Mouse (Mus musculus): ENCODE measurements around the gene Tac4. TPM values are rescaled to one million over a fixed set of nuclear protein-coding genes. Genes with fewer than 3 reads are reported as not detected.

Tac4 gene
- total and polyA plus RNA-seq, 3 experiments: 0.07 to 0.39 TPM; not detected in 1

DNA sequence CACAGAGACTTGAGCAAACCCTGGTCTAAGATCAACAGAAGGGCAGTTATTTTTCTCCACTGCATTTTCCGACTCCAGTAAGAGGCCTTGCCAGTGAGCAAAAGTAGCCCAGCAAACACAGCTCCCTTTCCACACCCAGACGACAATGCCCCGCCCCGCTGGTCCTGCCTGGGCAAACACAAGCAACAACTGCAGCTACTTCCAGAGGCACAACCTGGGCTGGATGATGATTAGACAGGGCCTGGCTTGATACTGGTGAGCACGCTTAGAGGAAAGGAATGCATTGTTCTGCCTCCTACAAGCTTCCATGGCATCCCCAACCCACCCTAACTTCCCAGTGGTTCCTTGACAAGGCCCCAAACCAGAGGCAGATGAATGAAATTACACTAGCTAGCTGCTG, 12.3 kb downstream of the Tac4 start:
- peaks cover 0 to 37% of the 10 kb centered on the region in 2 experiments; a peak in 2 of 4 replicates for H3K36me3 ChIP-seq (ENCODE audit: control insufficient read depth in 1 of 2, insufficient read depth in 2 of 2, low read length in 2 of 2)
- no peak for DNase-seq (ENCODE audit: low read depth, low spot score)
- no peaks in the 10 kb centered on the region for H3K9me3 ChIP-seq (replicated peaks; ENCODE audit: insufficient read depth, low read length)
- no peak overlapping the region for H3K4me3 ChIP-seq (ENCODE audit: control insufficient read depth in 1 of 2, insufficient read depth in 1 of 2, low read depth in 2 of 2, low read length in 2 of 2)
- TF ChIP-seq EP300 (IDR thresholded peaks at IDR 0.05; ENCODE audit: low read depth in 1 of 2, low read length in 2 of 2) (no peak), ZKSCAN1 (IDR thresholded peaks at IDR 0.05; ENCODE audit: low read depth, low read length) (no peak), UBTF (IDR thresholded peaks at IDR 0.05; ENCODE audit: borderline replicate concordance, insufficient read depth, low read depth, low read length) (no peak), NELFE (IDR thresholded peaks at IDR 0.05; ENCODE audit: low read depth, low read length) (no peak), CHD1 (IDR thresholded peaks at IDR 0.05; ENCODE audit: low read depth, low read length) (no peak), CTCF (IDR thresholded peaks at IDR 0.05 in 2 of 3, conservative IDR thresholded peaks at IDR 0.05 in 1 of 3; ENCODE audit: control insufficient read depth in 1 of 3, insufficient read depth in 1 of 3, low read depth in 2 of 3, low read length in 3 of 3, poor library complexity in 1 of 3, severe bottlenecking in 1 of 3) (no peak), ZC3H11A (IDR thresholded peaks at IDR 0.05; ENCODE audit: low read depth, low read length) (no peak), SIN3A (IDR thresholded peaks at IDR 0.05; ENCODE audit: low read length) (no peak)
- no peaks in the 10 kb centered on the region for H3K27me3 ChIP-seq (ENCODE audit: control insufficient read depth in 1 of 2, insufficient read depth in 2 of 2, low read length in 2 of 2)
- H3K4me1 ChIP-seq (ENCODE audit: control insufficient read depth in 1 of 2, insufficient read depth in 2 of 2, low read length in 2 of 2): no peaks in the 10 kb centered on the region
- no peak overlapping the region for H3K27ac ChIP-seq (ENCODE audit: control insufficient read depth, low read depth, low read length)
- no peaks in the 10 kb centered on the region for H3K79me2 ChIP-seq (ENCODE audit: control insufficient read depth, insufficient read depth, low read length, poor library complexity)
- no peak overlapping the region for H3K9ac ChIP-seq (ENCODE audit: control insufficient read depth, low read depth, low read length, poor library complexity, severe bottlenecking)

DNA sequence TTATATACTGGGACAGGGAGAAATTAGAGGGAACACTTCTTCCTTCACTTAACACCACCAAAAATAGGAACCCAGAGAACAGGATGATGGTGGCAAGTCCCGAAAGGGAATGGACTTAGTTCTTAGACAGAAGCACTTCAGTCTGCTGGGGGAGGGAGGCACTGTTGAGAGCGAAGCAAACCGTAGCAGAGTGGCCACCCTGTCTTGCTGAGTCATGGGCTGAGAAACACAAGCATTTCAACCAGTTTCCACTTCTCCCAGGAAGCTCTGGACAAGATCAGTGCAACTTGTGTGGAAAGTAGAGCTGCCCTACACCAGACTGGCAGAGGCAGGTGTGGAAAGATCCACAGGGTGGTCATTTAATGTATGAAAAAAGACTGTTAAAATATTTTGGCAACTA, 13.3 kb downstream of the Tac4 start:
- DNase-seq (ENCODE audit: low read depth, low spot score): no peak
- Histone ChIP-seq H3K4me1 (ENCODE audit: control insufficient read depth in 1 of 2, insufficient read depth in 2 of 2, low read length in 2 of 2) (no peaks in the 10 kb centered on the region), H3K27me3 (ENCODE audit: control insufficient read depth in 1 of 2, insufficient read depth in 2 of 2, low read length in 2 of 2) (no peaks in the 10 kb centered on the region), H3K9ac (ENCODE audit: control insufficient read depth, low read depth, low read length, poor library complexity, severe bottlenecking) (no peak overlapping the region), H3K4me3 (ENCODE audit: control insufficient read depth in 1 of 2, insufficient read depth in 1 of 2, low read depth in 2 of 2, low read length in 2 of 2) (no peak overlapping the region), H3K27ac (ENCODE audit: control insufficient read depth, low read depth, low read length) (no peak overlapping the region), H3K36me3 (ENCODE audit: control insufficient read depth in 1 of 2, insufficient read depth in 2 of 2, low read length in 2 of 2) (peaks cover 0 to 42% of the 10 kb centered on the region in 2 experiments; a peak in 2 of 4 replicates), H3K9me3 (replicated peaks; ENCODE audit: insufficient read depth, low read length) (no peaks in the 10 kb centered on the region), H3K79me2 (ENCODE audit: control insufficient read depth, insufficient read depth, low read length, poor library complexity) (no peaks in the 10 kb centered on the region)
- TF ChIP-seq E2F4 (IDR thresholded peaks at IDR 0.05; ENCODE audit: borderline replicate concordance, low read depth, low read length): no peak
- no peak for TF ChIP-seq HCFC1 (IDR thresholded peaks at IDR 0.05; ENCODE audit: low read depth, low read length)
- no peak for TF ChIP-seq TCF12 (IDR thresholded peaks at IDR 0.05; ENCODE audit: low read depth, low read length)
- TF ChIP-seq ZMIZ1 (IDR thresholded peaks at IDR 0.05; ENCODE audit: low read depth, low read length): no peak
- TF ChIP-seq ZKSCAN1 (IDR thresholded peaks at IDR 0.05; ENCODE audit: low read depth, low read length): no peak
- TF ChIP-seq CTCF (IDR thresholded peaks at IDR 0.05 in 2 of 3, conservative IDR thresholded peaks at IDR 0.05 in 1 of 3; ENCODE audit: control insufficient read depth in 1 of 3, insufficient read depth in 1 of 3, low read depth in 2 of 3, low read length in 3 of 3, poor library complexity in 1 of 3, severe bottlenecking in 1 of 3): no peak
- TF ChIP-seq SIN3A (IDR thresholded peaks at IDR 0.05; ENCODE audit: low read length): no peak
- no peak for TF ChIP-seq POLR2AphosphoS5 (IDR thresholded peaks at IDR 0.05; ENCODE audit: borderline replicate concordance, low read depth, low read length)
- TF ChIP-seq MAX (IDR thresholded peaks at IDR 0.05; ENCODE audit: low read length): no peak
- no peak for TF ChIP-seq MXI1 (IDR thresholded peaks at IDR 0.05; ENCODE audit: low read depth, low read length)

Data from MEL (cell line).